Mouse (Mus musculus): ENCODE measurements around the gene Gspt1. TPM values are rescaled to one million over a fixed set of nuclear protein-coding genes. Genes with fewer than 3 reads are reported as not detected.
A peak's percentile ranks its signal among the peaks of the same experiment; 100 is the strongest.

Gspt1 gene
- polyA plus RNA-seq, 1 experiment, result 44.0 TPM

DNA sequence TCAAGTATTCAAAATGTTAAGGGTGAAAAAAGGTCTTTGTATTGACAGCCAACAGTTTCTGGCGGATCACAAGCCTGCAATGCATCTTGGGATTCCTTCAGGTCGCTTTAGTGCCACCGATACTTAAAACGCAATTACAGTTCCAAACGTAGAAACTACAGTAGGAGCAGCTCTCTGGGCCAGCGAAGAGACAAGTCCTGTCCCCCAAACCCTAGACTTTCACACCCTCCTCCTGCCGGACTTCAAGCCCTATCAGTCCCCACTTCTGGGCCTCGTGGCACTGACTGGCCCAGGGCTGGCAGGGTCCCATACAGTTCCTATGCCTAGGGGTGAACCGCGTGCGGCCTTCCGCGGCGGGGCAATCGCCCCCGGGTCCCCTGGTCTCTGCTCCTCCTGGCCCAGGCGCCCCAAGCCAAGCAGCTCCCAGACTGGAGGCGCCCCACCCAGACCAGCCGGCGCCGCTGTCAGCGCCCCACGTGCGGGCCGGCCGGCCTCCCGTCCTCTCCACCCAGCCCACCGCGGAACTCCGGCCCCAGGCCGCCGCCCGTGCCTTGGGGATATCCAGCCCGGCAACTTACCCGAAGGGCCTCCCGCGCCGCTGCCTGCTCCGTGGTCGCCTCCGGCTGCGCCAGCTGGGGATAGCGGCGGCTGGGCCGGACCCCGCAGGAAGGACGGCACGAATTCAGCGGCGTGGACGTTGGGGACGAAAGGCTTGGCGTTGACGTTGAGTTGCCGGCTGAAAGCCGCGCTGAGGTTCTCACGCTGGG is 877 bp downstream of the Gspt1 start:
- H3K27me3 ChIP-seq (ENCODE audit: control insufficient read depth, insufficient read depth, low read length), result no peaks in the 10 kb centered on the region
- TF ChIP-seq CTCF (IDR thresholded peaks at IDR 0.05; ENCODE audit: borderline replicate concordance, insufficient read depth, low read depth, low read length), result no peak
- no peak for TF ChIP-seq POLR2A (IDR thresholded peaks at IDR 0.05; ENCODE audit: borderline replicate concordance, insufficient read depth, low read length)
- peak; percentile 40 to 54 for DNase-seq
- H3K4me1 ChIP-seq (ENCODE audit: control insufficient read depth, insufficient read depth, low read length), result no peaks in the 10 kb centered on the region
- WGBS, result under 1% methylated on average over 58 of the region's 58 CpGs
- peak overlapping the region; percentile 80 for H3K4me3 ChIP-seq (replicated peaks; ENCODE audit: insufficient read depth, low read depth, low read length)
- no peak overlapping the region for H3K27ac ChIP-seq (ENCODE audit: insufficient read depth, low read length)

DNA sequence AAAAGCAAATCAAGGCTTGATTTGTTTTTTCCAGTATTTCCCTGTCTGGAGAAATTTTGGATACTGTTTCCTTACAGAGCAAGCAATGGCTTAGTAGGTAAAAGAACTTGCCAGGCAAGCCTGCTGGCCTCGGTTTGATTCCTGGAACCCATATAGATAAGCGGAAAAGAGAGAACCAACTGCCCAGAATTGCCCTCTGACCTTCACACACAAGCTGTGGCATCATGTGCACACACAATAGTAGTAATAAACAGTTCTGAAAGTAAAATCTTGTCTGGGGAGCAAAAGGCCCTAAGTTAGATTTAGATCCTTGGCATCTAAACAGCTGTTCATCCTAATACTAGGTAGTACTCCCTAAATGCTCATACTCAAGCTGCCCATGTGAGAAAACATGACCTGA is 6.3 kb downstream of the Gspt1 start:
- Histone ChIP-seq H3K27me3 (ENCODE audit: control insufficient read depth, insufficient read depth, low read length) (no peaks in the 10 kb centered on the region), H3K4me1 (ENCODE audit: control insufficient read depth, insufficient read depth, low read length) (peaks cover 2% of the 10 kb centered on the region; the same call in 1 of the 2 replicates), H3K27ac (ENCODE audit: insufficient read depth, low read length) (no peak overlapping the region), H3K4me3 (replicated peaks; ENCODE audit: insufficient read depth, low read depth, low read length) (no peak overlapping the region)
- TF ChIP-seq CTCF (IDR thresholded peaks at IDR 0.05; ENCODE audit: borderline replicate concordance, insufficient read depth, low read depth, low read length) (no peak), POLR2A (IDR thresholded peaks at IDR 0.05; ENCODE audit: borderline replicate concordance, insufficient read depth, low read length) (no peak)
- 15% methylated on average over 2 of the region's 2 CpGs for WGBS
- no peak for DNase-seq

DNA sequence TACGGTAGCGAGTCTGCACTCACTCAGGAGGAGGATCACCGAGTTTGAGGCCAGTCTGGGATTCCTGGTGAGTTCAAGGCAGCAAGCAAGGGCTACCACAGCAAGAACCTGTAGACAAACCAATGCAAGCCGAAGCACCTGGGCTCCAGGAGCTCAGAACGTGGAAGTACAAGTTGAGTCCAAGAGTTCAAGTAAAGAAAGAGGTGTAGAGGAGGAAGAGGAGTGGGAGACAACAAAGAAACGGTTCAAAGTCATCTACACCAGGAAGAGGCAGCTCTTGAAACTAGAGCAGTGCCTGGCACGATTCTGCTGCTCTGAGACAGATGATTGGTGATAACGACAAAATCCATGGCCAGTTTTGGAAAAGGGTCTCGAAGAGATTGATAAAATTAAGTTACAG is 8.4 kb downstream of the Gspt1 start:
- no peaks in the 10 kb centered on the region for H3K27me3 ChIP-seq (ENCODE audit: control insufficient read depth, insufficient read depth, low read length)
- 75% methylated on average over 9 of the region's 9 CpGs for WGBS
- DNase-seq, result no peak
- no peak overlapping the region for H3K4me3 ChIP-seq (replicated peaks; ENCODE audit: insufficient read depth, low read depth, low read length)
- H3K4me1 ChIP-seq (ENCODE audit: control insufficient read depth, insufficient read depth, low read length), result peaks cover 2% of the 10 kb centered on the region; the same call in 1 of the 2 replicates
- H3K27ac ChIP-seq (ENCODE audit: insufficient read depth, low read length), result no peak overlapping the region
- TF ChIP-seq CTCF (IDR thresholded peaks at IDR 0.05; ENCODE audit: borderline replicate concordance, insufficient read depth, low read depth, low read length), result no peak
- TF ChIP-seq POLR2A (IDR thresholded peaks at IDR 0.05; ENCODE audit: borderline replicate concordance, insufficient read depth, low read length), result no peak

GRCm38 (mm10) chr16:11242401-11242800 is 11.7 kb downstream of the Gspt1 start:
- Histone ChIP-seq H3K27ac (ENCODE audit: insufficient read depth, low read length) (no peak overlapping the region), H3K4me3 (replicated peaks; ENCODE audit: insufficient read depth, low read depth, low read length) (no peak overlapping the region), H3K4me1 (ENCODE audit: control insufficient read depth, insufficient read depth, low read length) (no peaks in the 10 kb centered on the region), H3K27me3 (ENCODE audit: control insufficient read depth, insufficient read depth, low read length) (no peaks in the 10 kb centered on the region)
- no peak for DNase-seq
- WGBS, result 72% methylated on average over 1 of the region's 1 CpGs
- TF ChIP-seq POLR2A (IDR thresholded peaks at IDR 0.05; ENCODE audit: borderline replicate concordance, insufficient read depth, low read length) (no peak), CTCF (IDR thresholded peaks at IDR 0.05; ENCODE audit: borderline replicate concordance, insufficient read depth, low read depth, low read length) (no peak)

DNA sequence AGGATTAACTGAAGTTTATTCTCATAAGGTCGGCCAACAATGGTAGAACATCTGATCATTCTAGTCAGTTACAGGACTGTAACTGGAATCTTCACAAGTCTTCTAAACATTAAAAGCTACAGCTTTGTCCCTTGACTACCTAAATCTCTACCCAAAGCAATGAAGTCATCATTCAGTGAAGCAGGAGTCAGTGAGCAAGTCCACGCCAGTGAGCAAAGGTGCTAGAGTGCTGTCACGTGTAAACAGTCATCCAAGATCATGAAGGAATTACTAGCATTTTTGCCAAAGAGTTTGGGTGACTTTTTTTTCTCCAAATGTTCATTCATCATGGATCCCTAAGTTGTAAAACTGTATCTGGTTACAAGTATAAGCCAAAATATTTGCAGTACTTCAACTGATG is 36.3 kb downstream of the Gspt1 start:
- TF ChIP-seq POLR2A (IDR thresholded peaks at IDR 0.05; ENCODE audit: borderline replicate concordance, insufficient read depth, low read length) (no peak), CTCF (IDR thresholded peaks at IDR 0.05; ENCODE audit: borderline replicate concordance, insufficient read depth, low read depth, low read length) (no peak)
- WGBS, result 76% methylated on average over 3 of the region's 3 CpGs
- no peak for DNase-seq

DNA sequence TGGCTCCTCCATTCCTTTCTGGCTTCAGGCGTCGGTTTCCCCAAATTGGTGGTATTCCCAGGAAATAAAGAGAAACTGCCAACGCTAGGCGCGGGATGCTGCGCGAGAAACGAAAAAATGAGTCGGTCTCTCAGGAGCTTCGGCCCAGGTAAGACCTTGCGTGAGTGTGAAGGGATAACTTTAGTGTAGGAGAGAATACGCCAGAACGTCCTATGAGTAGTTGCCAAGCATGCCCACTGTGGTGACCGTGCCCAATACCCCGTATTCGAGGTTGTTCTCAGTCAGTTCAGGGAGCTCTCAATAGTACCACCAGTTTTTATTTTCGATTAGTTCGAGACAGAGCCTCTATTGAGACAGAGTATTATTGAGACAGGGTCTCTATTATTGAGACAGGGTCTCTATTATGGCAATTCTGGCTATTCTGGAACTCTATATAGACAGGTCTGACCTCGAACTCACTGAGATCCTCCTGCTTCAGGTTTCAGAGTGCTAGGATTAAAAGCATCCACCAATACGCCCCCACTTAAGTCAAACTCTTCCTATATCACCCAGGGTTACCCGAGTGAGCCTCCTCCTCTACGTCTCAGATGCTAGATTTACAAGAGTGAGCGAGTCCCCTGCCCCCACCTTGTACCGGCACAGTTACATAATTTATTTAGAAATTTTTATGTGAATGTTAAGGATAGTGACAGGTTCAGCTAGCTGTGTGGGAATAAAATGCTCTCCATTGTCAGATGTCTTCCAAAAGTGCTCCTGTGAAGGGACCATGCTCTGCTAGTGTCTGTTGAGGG is 50.3 kb downstream of the Gspt1 start:
- no peak for DNase-seq
- peak overlapping the region; percentile 99 for H3K4me3 ChIP-seq (replicated peaks; ENCODE audit: insufficient read depth, low read depth, low read length)
- peaks cover 3% of the 10 kb centered on the region for H3K4me1 ChIP-seq (ENCODE audit: control insufficient read depth, insufficient read depth, low read length)
- H3K27ac ChIP-seq (ENCODE audit: insufficient read depth, low read length), result no peak overlapping the region
- 5% methylated on average over 24 of the region's 24 CpGs for WGBS
- TF ChIP-seq POLR2A (IDR thresholded peaks at IDR 0.05; ENCODE audit: borderline replicate concordance, insufficient read depth, low read length) (no peak), CTCF (IDR thresholded peaks at IDR 0.05; ENCODE audit: borderline replicate concordance, insufficient read depth, low read depth, low read length) (no peak)
- H3K27me3 ChIP-seq (ENCODE audit: control insufficient read depth, insufficient read depth, low read length), result no peaks in the 10 kb centered on the region

More for the DNA sequence above, 36.3 kb downstream of the Gspt1 start:
- Histone ChIP-seq H3K27me3 (ENCODE audit: control insufficient read depth, insufficient read depth, low read length) (no peaks in the 10 kb centered on the region), H3K4me1 (ENCODE audit: control insufficient read depth, insufficient read depth, low read length) (no peaks in the 10 kb centered on the region), H3K4me3 (replicated peaks; ENCODE audit: insufficient read depth, low read depth, low read length) (no peak overlapping the region), H3K27ac (ENCODE audit: insufficient read depth, low read length) (no peak overlapping the region)

DNA sequence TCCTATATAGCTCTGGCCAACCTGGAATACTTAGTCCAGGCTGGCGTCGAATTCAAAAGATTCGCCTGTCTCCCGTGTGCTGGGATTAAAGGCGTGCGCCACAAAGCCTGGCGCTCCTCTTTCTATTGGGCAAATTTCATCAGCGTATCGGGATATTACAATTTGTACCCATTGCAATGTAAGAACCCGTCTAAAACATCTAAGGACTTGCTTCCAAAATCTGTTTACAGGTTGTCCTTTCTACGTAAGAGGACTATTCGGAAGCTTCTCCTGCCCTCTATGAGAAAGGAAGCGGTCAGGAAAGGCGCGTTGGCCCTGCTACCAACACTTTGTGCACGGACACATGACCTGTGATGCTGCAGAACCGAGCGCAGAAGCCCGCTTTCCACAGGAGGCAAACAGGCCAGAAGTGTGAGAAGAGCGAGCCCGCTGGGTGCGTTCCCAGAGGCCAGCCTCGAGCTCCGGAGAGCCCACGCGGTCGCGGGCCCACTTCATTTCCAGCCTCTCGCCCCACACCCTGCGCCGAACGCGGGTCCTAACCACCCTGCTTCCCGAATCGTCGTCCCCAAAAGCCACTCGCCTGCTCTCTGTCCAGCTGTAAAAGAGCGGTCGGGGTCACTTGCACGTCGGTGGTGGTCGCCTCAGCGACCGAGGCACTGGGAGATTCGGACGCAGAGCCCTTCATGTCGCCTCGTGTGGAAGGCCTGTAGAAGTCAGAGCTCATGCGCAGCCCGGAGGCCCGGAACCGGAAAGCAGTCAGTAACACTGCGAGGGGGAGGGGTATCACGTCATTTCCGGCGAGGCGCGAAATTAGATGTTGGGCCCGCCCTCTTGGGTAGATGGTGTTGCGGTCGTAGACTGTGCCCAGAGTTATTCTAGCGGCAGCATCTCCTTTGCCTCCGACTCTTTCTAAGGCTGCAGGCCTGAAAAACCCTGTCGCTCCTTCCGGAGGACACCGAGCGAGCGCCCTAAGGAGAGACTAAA is 51.3 kb downstream of the Gspt1 start, which contains the start of gene Rsl1d1:
Gene Rsl1d1, minus strand, starts transcription at position 761 of the 984 bp plus-strand sequence.
- H3K27ac ChIP-seq (ENCODE audit: insufficient read depth, low read length), result peak within 1 kb of the TSS; percentile 79
- peak within 1 kb of the TSS; percentile 99 for H3K4me3 ChIP-seq (replicated peaks; ENCODE audit: insufficient read depth, low read depth, low read length)
- TF ChIP-seq CTCF (IDR thresholded peaks at IDR 0.05; ENCODE audit: borderline replicate concordance, insufficient read depth, low read depth, low read length), result no peak
- TF ChIP-seq POLR2A (IDR thresholded peaks at IDR 0.05; ENCODE audit: borderline replicate concordance, insufficient read depth, low read length), result peak; percentile 77; the same call in 1 of the 2 replicates
- DNase-seq, result peak; percentile 90
- WGBS, result under 1% methylated on average over 68 of the region's 68 CpGs
- H3K4me1 ChIP-seq (ENCODE audit: control insufficient read depth, insufficient read depth, low read length), result peaks cover 3% of the 10 kb centered on the region
- no peaks in the 10 kb centered on the region for H3K27me3 ChIP-seq (ENCODE audit: control insufficient read depth, insufficient read depth, low read length)
